Mouse (Mus musculus) monocyte, adult 2 months (primary cell): ENCODE measurements around the gene Tmod3.

Experiments
- DNase-seq, 2 experiments: peaks; one replicate each; pipeline ENCODE4 v3.0.0; 2022; ENCODE audit warnings: low spot score in 2 of 2, low read depth in 1 of 2

Gene Tmod3

GRCm38 (mm10) chr9:75559512-75560012, at the start of gene Tmod3:
Gene Tmod3 (minus strand): TSS chr9:75559657.
- DNase-seq = peak; percentile 83 to 91

- DNase-seq = no peak
Observed at GRCm38 (mm10) chr9:75607496-75607895, 48.0 kb upstream of the Tmod3 start.

GRCm38 (mm10) chr9:75601510-75601909, 42.1 kb upstream of the Tmod3 start:
- no peak for DNase-seq

- DNase-seq = no peak
Observed at GRCm38 (mm10) chr9:75600166-75600934, 40.9 kb upstream of the Tmod3 start.

GRCm38 (mm10) chr9:75599191-75599841, 39.9 kb upstream of the Tmod3 start:
- DNase-seq = no peak

GRCm38 (mm10) chr9:75597596-75597995, 38.1 kb upstream of the Tmod3 start:
- DNase-seq = no peak

GRCm38 (mm10) chr9:75597036-75597435, 37.6 kb upstream of the Tmod3 start:
- DNase-seq = no peak

- DNase-seq = no peak
Observed at GRCm38 (mm10) chr9:75593481-75593880, 34.0 kb upstream of the Tmod3 start.

- no peak for DNase-seq
Observed at GRCm38 (mm10) chr9:75589850-75590790, 30.7 kb upstream of the Tmod3 start.

GRCm38 (mm10) chr9:75581694-75582350, 22.4 kb upstream of the Tmod3 start:
- DNase-seq = no peak

GRCm38 (mm10) chr9:75579321-75579720, 19.9 kb upstream of the Tmod3 start:
- no peak for DNase-seq

GRCm38 (mm10) chr9:75571036-75571942, 11.8 kb upstream of the Tmod3 start:
- no peak for DNase-seq

- peak in 1 of 2 experiments; percentile 5 for DNase-seq
Observed at GRCm38 (mm10) chr9:75568399-75568798, 8.9 kb upstream of the Tmod3 start.

GRCm38 (mm10) chr9:75564892-75565291, 5.4 kb upstream of the Tmod3 start:
- no peak for DNase-seq

- no peak for DNase-seq
Observed at GRCm38 (mm10) chr9:75563622-75564021, 4.2 kb upstream of the Tmod3 start.

- no peak for DNase-seq
Observed at GRCm38 (mm10) chr9:75563176-75563575, 3.7 kb upstream of the Tmod3 start.

GRCm38 (mm10) chr9:75561040-75561669, 1.7 kb upstream of the Tmod3 start:
- DNase-seq = no peak

- no peak for DNase-seq
Observed at GRCm38 (mm10) chr9:75560353-75560752, 896 bp upstream of the Tmod3 start.

- DNase-seq = peak in 1 of 2 experiments; percentile 3
Observed at GRCm38 (mm10) chr9:75558812-75559511, 495 bp downstream of the Tmod3 start.
